Mouse (Mus musculus) MEL (cell line): ENCODE measurements around the gene Thap4. TPM values are rescaled to one million over a fixed set of nuclear protein-coding genes. Genes with fewer than 3 reads are reported as not detected.

Experiments
- DNase-seq: peaks from one replicate; pipeline ENCODE4 v3.0.0; 2011; ENCODE audit warnings: low read depth, low spot score
- H3K27ac ChIP-seq: 2 replicates; pipeline ENCODE4 v1.5.1; 2012; ENCODE audit warnings: low read depth, mild to moderate bottlenecking, control low read depth, low read length, moderate library complexity; ENCODE audit not compliant: control insufficient read depth
- H3K27me3 ChIP-seq, 2 experiments: fragments of 150-350 bp in 1 of 2; sonication (generic) in 1 of 2; 2 replicates each; pipeline ENCODE4 v1.6.1; 2012; ENCODE audit warnings: low read length in 2 of 2, mild to moderate bottlenecking in 2 of 2, improper control_type of control experiment in 1 of 2, moderate library complexity in 1 of 2; ENCODE audit not compliant: insufficient read depth in 2 of 2, control insufficient read depth in 1 of 2
- H3K36me3 ChIP-seq, 2 experiments: 2 replicates each; pipeline ENCODE4 v1.6.1; 2012 to 2014; ENCODE audit warnings: low read length in 2 of 2, improper control_type of control experiment in 1 of 2, inconsistent platforms in 1 of 2, mild to moderate bottlenecking in 1 of 2; ENCODE audit not compliant: insufficient read depth in 2 of 2, control insufficient read depth in 1 of 2
- H3K4me1 ChIP-seq, 2 experiments: fragments of 150-350 bp in 1 of 2; sonication (generic) in 1 of 2; 2 replicates each; pipeline ENCODE4 v1.6.1; 2012; ENCODE audit warnings: low read length in 2 of 2, improper control_type of control experiment in 1 of 2, mild to moderate bottlenecking in 1 of 2; ENCODE audit not compliant: insufficient read depth in 2 of 2, control insufficient read depth in 1 of 2
- H3K4me3 ChIP-seq, 2 experiments: fragments of 150-350 bp in 1 of 2; sonication (generic) in 1 of 2; 2 replicates each; pipeline ENCODE4 v1.5.1; 2012; ENCODE audit warnings: low read depth in 2 of 2, low read length in 2 of 2, mild to moderate bottlenecking in 2 of 2, moderate library complexity in 2 of 2, control low read depth in 1 of 2, improper control_type of control experiment in 1 of 2; ENCODE audit not compliant: control insufficient read depth in 1 of 2, insufficient read depth in 1 of 2
- H3K79me2 ChIP-seq: 2 replicates; pipeline ENCODE4 v1.6.1; 2012; ENCODE audit warnings: mild to moderate bottlenecking, low read length, moderate library complexity; ENCODE audit not compliant: control insufficient read depth, poor library complexity, insufficient read depth
- H3K9ac ChIP-seq: 2 replicates; pipeline ENCODE4 v1.6.1; 2012; ENCODE audit warnings: low read depth, mild to moderate bottlenecking, control low read depth, low read length, moderate library complexity; ENCODE audit not compliant: control insufficient read depth, poor library complexity, severe bottlenecking
- H3K9me3 ChIP-seq: fragments of 150-350 bp; sonication (generic); replicated peaks from 2 replicates; pipeline ENCODE4 v1.6.1; 2012; ENCODE audit warnings: mild to moderate bottlenecking, low read length, improper control_type of control experiment, moderate library complexity; ENCODE audit not compliant: insufficient read depth
- BHLHE40 ChIP-seq: IDR thresholded peaks from 2 replicates; pipeline ENCODE4 v1.6.1; 2012; ENCODE audit warnings: low read depth, mild to moderate bottlenecking, inconsistent platforms, low read length, improper control_type of control experiment, borderline replicate concordance
- CHD1 ChIP-seq: IDR thresholded peaks from 2 replicates; pipeline ENCODE4 v1.6.1; 2012; ENCODE audit warnings: low read depth, mild to moderate bottlenecking, inconsistent platforms, low read length, improper control_type of control experiment
- CHD2 ChIP-seq: IDR thresholded peaks from 2 replicates; pipeline ENCODE4 v1.6.1; 2011; ENCODE audit warnings: low read length, improper control_type of control experiment
- CTCF ChIP-seq, 3 experiments: IDR thresholded peaks in 2 of 3; conservative IDR thresholded peaks in 1 of 3; 2 replicates each; pipeline ENCODE4 v1.5.1; 2011 to 2012; ENCODE audit warnings: low read length in 3 of 3, low read depth in 2 of 3, mild to moderate bottlenecking in 2 of 3, improper control_type of control experiment in 1 of 3, inconsistent platforms in 1 of 3, mixed read lengths in 1 of 3, moderate library complexity in 1 of 3; ENCODE audit not compliant: control insufficient read depth in 1 of 3, insufficient read depth in 1 of 3, poor library complexity in 1 of 3, severe bottlenecking in 1 of 3
- E2F4 ChIP-seq: IDR thresholded peaks from 2 replicates; pipeline ENCODE4 v1.6.1; 2011; ENCODE audit warnings: low read depth, low read length, improper control_type of control experiment, borderline replicate concordance
- ELF1 ChIP-seq: IDR thresholded peaks from 2 replicates; pipeline ENCODE4 v1.6.1; 2014; ENCODE audit warnings: low read depth, mild to moderate bottlenecking, inconsistent platforms, low read length, improper control_type of control experiment, moderate library complexity
- EP300 ChIP-seq, 2 experiments: IDR thresholded peaks; 2 replicates each; pipeline ENCODE4 v1.6.1; 2011; ENCODE audit warnings: improper control_type of control experiment in 2 of 2, low read length in 2 of 2, low read depth in 1 of 2, mild to moderate bottlenecking in 1 of 2
- ETS1 ChIP-seq: IDR thresholded peaks from 2 replicates; pipeline ENCODE4 v1.6.1; 2012; ENCODE audit warnings: low read depth, mild to moderate bottlenecking, inconsistent platforms, low read length, improper control_type of control experiment, moderate library complexity
- GABPA ChIP-seq: IDR thresholded peaks from 2 replicates; pipeline ENCODE4 v1.6.1; 2012; ENCODE audit warnings: low read depth, mild to moderate bottlenecking, inconsistent platforms, low read length, improper control_type of control experiment, moderate library complexity
- GATA1 ChIP-seq: IDR thresholded peaks from 2 replicates; pipeline ENCODE4 v1.6.1; 2011; ENCODE audit warnings: low read depth, low read length, improper control_type of control experiment
- HCFC1 ChIP-seq: IDR thresholded peaks from 2 replicates; pipeline ENCODE4 v1.6.1; 2012; ENCODE audit warnings: low read depth, mild to moderate bottlenecking, inconsistent platforms, low read length, improper control_type of control experiment, moderate library complexity
- JUND ChIP-seq: IDR thresholded peaks from 2 replicates; pipeline ENCODE4 v1.6.1; 2011; ENCODE audit warnings: low read depth, mild to moderate bottlenecking, improper control_type of control experiment, low read length
- KAT2A ChIP-seq: conservative IDR thresholded peaks from 2 replicates; pipeline ENCODE4 v1.6.1; 2012; ENCODE audit warnings: low read depth, low read length, improper control_type of control experiment, inconsistent platforms
- MAFK ChIP-seq: IDR thresholded peaks from 2 replicates; pipeline ENCODE4 v1.6.1; 2011; ENCODE audit warnings: low read depth, mild to moderate bottlenecking, low read length, improper control_type of control experiment, borderline replicate concordance
- MAX ChIP-seq: IDR thresholded peaks from 2 replicates; pipeline ENCODE4 v1.6.1; 2011; ENCODE audit warnings: low read length, improper control_type of control experiment
- MAZ ChIP-seq: IDR thresholded peaks from 2 replicates; pipeline ENCODE4 v1.6.1; 2012; ENCODE audit warnings: low read depth, mild to moderate bottlenecking, inconsistent platforms, low read length, improper control_type of control experiment
- MEF2A ChIP-seq: IDR thresholded peaks from 2 replicates; pipeline ENCODE4 v1.6.1; 2014; ENCODE audit warnings: low read depth, mild to moderate bottlenecking, inconsistent platforms, low read length, improper control_type of control experiment; ENCODE audit not compliant: poor library complexity, insufficient replicate concordance, severe bottlenecking; ENCODE audit errors: extremely low read depth
- MXI1 ChIP-seq: IDR thresholded peaks from 2 replicates; pipeline ENCODE4 v1.6.1; 2011; ENCODE audit warnings: mild to moderate bottlenecking, low read depth, low read length, improper control_type of control experiment
- MYB ChIP-seq: IDR thresholded peaks from 2 replicates; pipeline ENCODE4 v1.6.1; 2011; ENCODE audit warnings: mild to moderate bottlenecking, low read depth, low read length, improper control_type of control experiment
- NELFE ChIP-seq: IDR thresholded peaks from 2 replicates; pipeline ENCODE4 v1.6.1; 2011; ENCODE audit warnings: low read depth, low read length, improper control_type of control experiment
- NRF1 ChIP-seq: IDR thresholded peaks from 2 replicates; pipeline ENCODE4 v1.6.1; 2014; ENCODE audit warnings: low read depth, mild to moderate bottlenecking, inconsistent platforms, low read length, improper control_type of control experiment, moderate library complexity; ENCODE audit not compliant: poor library complexity, insufficient read depth, severe bottlenecking
- POLR2A ChIP-seq, 2 experiments: IDR thresholded peaks; 2 replicates each; pipeline ENCODE4 v1.6.1; 2011 to 2012; ENCODE audit warnings: low read length in 2 of 2, mild to moderate bottlenecking in 2 of 2, control low read depth in 1 of 2, improper control_type of control experiment in 1 of 2, low read depth in 1 of 2, moderate library complexity in 1 of 2; ENCODE audit not compliant: control insufficient read depth in 1 of 2, insufficient read depth in 1 of 2, poor library complexity in 1 of 2
- POLR2AphosphoS2 ChIP-seq: IDR thresholded peaks from 2 replicates; pipeline ENCODE4 v1.6.1; 2011; ENCODE audit warnings: low read length, improper control_type of control experiment
- POLR2AphosphoS5 ChIP-seq: IDR thresholded peaks from 2 replicates; pipeline ENCODE4 v1.6.1; 2012; ENCODE audit warnings: low read depth, borderline replicate concordance, mild to moderate bottlenecking, inconsistent platforms, low read length, moderate library complexity, mixed read lengths
- RAD21 ChIP-seq: IDR thresholded peaks from 2 replicates; pipeline ENCODE4 v1.6.1; 2011; ENCODE audit warnings: mild to moderate bottlenecking, low read depth, low read length, improper control_type of control experiment
- RCOR1 ChIP-seq: IDR thresholded peaks from 2 replicates; pipeline ENCODE4 v1.6.1; 2012; ENCODE audit warnings: low read depth, mild to moderate bottlenecking, inconsistent platforms, low read length, improper control_type of control experiment
- SIN3A ChIP-seq: IDR thresholded peaks from 2 replicates; pipeline ENCODE4 v1.6.1; 2012; ENCODE audit warnings: low read length, improper control_type of control experiment, inconsistent platforms
- SMC3 ChIP-seq: IDR thresholded peaks from 2 replicates; pipeline ENCODE4 v1.6.1; 2011; ENCODE audit warnings: low read depth, low read length, improper control_type of control experiment
- TAL1 ChIP-seq: IDR thresholded peaks from 2 replicates; pipeline ENCODE4 v1.6.1; 2012; ENCODE audit warnings: mild to moderate bottlenecking, inconsistent platforms, low read length, moderate library complexity, mixed read lengths
- TBP ChIP-seq: IDR thresholded peaks from 2 replicates; pipeline ENCODE4 v1.8.0; 2011; ENCODE audit warnings: low read depth, low read length, improper control_type of control experiment
- TCF12 ChIP-seq: IDR thresholded peaks from 2 replicates; pipeline ENCODE4 v1.6.1; 2014; ENCODE audit warnings: low read depth, mild to moderate bottlenecking, inconsistent platforms, low read length, improper control_type of control experiment, moderate library complexity
- UBTF ChIP-seq: IDR thresholded peaks from 2 replicates; pipeline ENCODE4 v1.6.1; 2012; ENCODE audit warnings: low read depth, mild to moderate bottlenecking, inconsistent platforms, low read length, improper control_type of control experiment, moderate library complexity, borderline replicate concordance; ENCODE audit not compliant: insufficient read depth
- USF1 ChIP-seq: IDR thresholded peaks from 2 replicates; pipeline ENCODE4 v1.6.1; 2014; ENCODE audit warnings: low read depth, mild to moderate bottlenecking, inconsistent platforms, low read length, improper control_type of control experiment, moderate library complexity
- USF2 ChIP-seq, 2 experiments: IDR thresholded peaks; 2 replicates each; pipeline ENCODE4 v1.6.1; 2011 to 2012; ENCODE audit warnings: improper control_type of control experiment in 2 of 2, low read length in 2 of 2, borderline replicate concordance in 1 of 2, inconsistent platforms in 1 of 2, low read depth in 1 of 2, mild to moderate bottlenecking in 1 of 2; ENCODE audit not compliant: insufficient read depth in 1 of 2
- ZC3H11A ChIP-seq: IDR thresholded peaks from 2 replicates; pipeline ENCODE4 v1.6.1; 2012; ENCODE audit warnings: low read depth, mild to moderate bottlenecking, inconsistent platforms, low read length, improper control_type of control experiment
- ZKSCAN1 ChIP-seq: IDR thresholded peaks from 2 replicates; pipeline ENCODE4 v1.6.1; 2012; ENCODE audit warnings: low read depth, mild to moderate bottlenecking, inconsistent platforms, low read length, improper control_type of control experiment, moderate library complexity
- ZMIZ1 ChIP-seq: IDR thresholded peaks from 2 replicates; pipeline ENCODE4 v1.6.1; 2012; ENCODE audit warnings: low read depth, mild to moderate bottlenecking, inconsistent platforms, low read length, improper control_type of control experiment, moderate library complexity
- ZNF384 ChIP-seq: IDR thresholded peaks from 2 replicates; pipeline ENCODE4 v1.6.1; 2012; ENCODE audit warnings: low read depth, mild to moderate bottlenecking, inconsistent platforms, low read length, improper control_type of control experiment
- polyA plus RNA-seq, 2 experiments: library from polyadenylated mRNA; stranded (reverse) in 1 of 2; unstranded in 1 of 2; fragments of >175 nt in 1 of 2; fragments of >200 nt in 1 of 2; gene quantifications; 2 replicates each; pipeline versions ENCODE4 v1.2.1 to v1.2.4; 2012; ENCODE audit warnings: low replicate concordance in 2 of 2, low read depth in 1 of 2; ENCODE audit not compliant: insufficient read length in 2 of 2, insufficient read depth in 1 of 2, missing spikeins in 1 of 2
- total RNA-seq: library from RNA; depleted of rRNA; stranded (reverse); fragments of 300-350 nt; gene quantifications from 2 replicates; pipeline ENCODE4 v1.2.3, GENCODE M21; 2012

Gene Thap4
- total and polyA plus RNA-seq, 3 experiments, result 81.8 to 117 TPM; not detected in 1

DNA sequence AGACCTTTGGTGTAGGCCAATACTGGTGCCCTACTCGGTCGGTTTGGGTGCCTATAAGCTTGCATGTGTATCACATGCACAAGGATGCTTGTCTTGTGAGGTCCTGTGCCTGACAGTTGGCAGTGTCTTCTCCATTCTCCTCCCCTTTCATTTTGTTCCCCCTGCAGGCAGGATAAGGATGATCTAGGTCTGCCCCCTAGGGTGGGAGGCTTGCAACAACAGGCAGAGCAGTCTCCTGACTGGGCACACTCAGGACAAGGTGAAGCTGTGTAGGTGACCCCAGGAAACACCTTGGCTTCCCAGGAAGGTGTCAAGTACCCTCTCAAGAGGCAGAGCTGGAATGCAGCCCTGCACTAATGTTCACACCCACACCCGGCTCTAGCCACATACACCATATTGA is 27.7 kb downstream of the Thap4 start:
- Histone ChIP-seq H3K36me3 (peaks cover 0 to 4% of the 10 kb centered on the region in 2 experiments; a peak in 2 of 4 replicates), H3K9me3 (no peaks in the 10 kb centered on the region), H3K9ac (no peak overlapping the region), H3K27ac (no peak overlapping the region), H3K4me3 (no peak overlapping the region), H3K4me1 (no peaks in the 10 kb centered on the region), H3K27me3 (no peaks in the 10 kb centered on the region), H3K79me2 (no peaks in the 10 kb centered on the region)
- DNase-seq, result peak; percentile 77
- TF ChIP-seq TAL1, result no peak
- peak; percentile 54 for TF ChIP-seq MXI1
- TF ChIP-seq BHLHE40, result 0 out of 2 replicates have a peak, but pooled peaks have one; percentile 8
- TF ChIP-seq TCF12, result no peak
- no peak for TF ChIP-seq MEF2A
- no peak for TF ChIP-seq EP300 (IDR thresholded peaks at IDR 0.05; ENCODE audit: low read depth in 1 of 2, low read length in 2 of 2)
- no peak for TF ChIP-seq USF1
- TF ChIP-seq GABPA, result no peak
- no peak for TF ChIP-seq ELF1
- no peak for TF ChIP-seq TBP
- no peak for TF ChIP-seq MAX
- peak; percentile 94 for TF ChIP-seq RAD21
- no peak for TF ChIP-seq CHD2
- no peak for TF ChIP-seq NELFE
- no peak for TF ChIP-seq KAT2A
- TF ChIP-seq ZNF384, result no peak
- TF ChIP-seq GATA1, result no peak
- TF ChIP-seq JUND, result no peak
- no peak for TF ChIP-seq ETS1
- 0 out of 4 replicates have a peak, but pooled peaks of 1 of the 2 experiments have one; percentile 4 for TF ChIP-seq POLR2A (IDR thresholded peaks at IDR 0.05; ENCODE audit: control insufficient read depth in 1 of 2, insufficient read depth in 1 of 2, low read depth in 1 of 2, low read length in 2 of 2, poor library complexity in 1 of 2)
- no peak for TF ChIP-seq UBTF
- TF ChIP-seq SIN3A, result peak; percentile 31; the same call in 1 of the 2 replicates
- TF ChIP-seq POLR2AphosphoS5, result no peak
- TF ChIP-seq MAFK, result no peak
- no peak for TF ChIP-seq RCOR1
- TF ChIP-seq HCFC1, result no peak
- no peak for TF ChIP-seq E2F4
- peak; percentile 56; the same call in 1 of the 2 replicates for TF ChIP-seq MAZ
- no peak for TF ChIP-seq ZMIZ1
- TF ChIP-seq CTCF (IDR thresholded peaks at IDR 0.05 in 2 of 3, conservative IDR thresholded peaks at IDR 0.05 in 1 of 3; ENCODE audit: control insufficient read depth in 1 of 3, insufficient read depth in 1 of 3, low read depth in 2 of 3, low read length in 3 of 3, poor library complexity in 1 of 3, severe bottlenecking in 1 of 3), result peak; percentile 86 to 98 (median 92)
- no peak for TF ChIP-seq MYB
- no peak for TF ChIP-seq CHD1
- TF ChIP-seq POLR2AphosphoS2, result no peak
- TF ChIP-seq SMC3, result peak; percentile 90
- no peak for TF ChIP-seq ZKSCAN1
- TF ChIP-seq USF2 (IDR thresholded peaks at IDR 0.05; ENCODE audit: borderline replicate concordance in 1 of 2, insufficient read depth in 1 of 2, low read depth in 1 of 2, low read length in 2 of 2), result no peak
- TF ChIP-seq ZC3H11A, result peak; percentile 85
- TF ChIP-seq NRF1, result no peak
